Mouse (Mus musculus) v-Abl transformed pro-B cells (cell line): ENCODE results near the gene Tbc1d10a.

Experiments
- in situ Hi-C, 2 experiments: fragments of 400-800 bp; cut with MboI; formaldehyde crosslinking; loops; one replicate each; pipeline ENCODE4 v1.15.1; 2025; ENCODE audit not compliant: unreplicated experiment in 2 of 2

The Tbc1d10a gene

DNA sequence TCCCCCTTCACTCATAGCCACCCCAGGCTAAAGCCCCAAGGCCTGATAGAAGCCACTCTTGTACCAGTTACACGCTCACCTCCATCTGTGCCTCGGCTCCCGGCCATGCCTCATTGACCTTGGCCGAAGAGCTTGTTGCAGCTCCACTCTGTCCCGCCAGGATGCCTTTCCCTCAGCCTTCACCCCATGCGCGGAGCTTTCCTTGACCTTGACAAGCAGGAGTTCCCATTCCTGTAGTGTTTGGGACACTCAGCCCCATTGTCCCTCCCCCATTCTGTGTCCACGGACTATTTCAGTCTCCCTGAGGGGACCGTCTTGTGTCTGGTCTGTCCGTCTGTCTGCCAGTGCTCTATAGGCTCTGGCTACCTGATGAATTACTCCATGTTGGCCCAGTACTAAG, 26.5 kb downstream of the Tbc1d10a start:
- in situ Hi-C loops, result no loop called here

DNA sequence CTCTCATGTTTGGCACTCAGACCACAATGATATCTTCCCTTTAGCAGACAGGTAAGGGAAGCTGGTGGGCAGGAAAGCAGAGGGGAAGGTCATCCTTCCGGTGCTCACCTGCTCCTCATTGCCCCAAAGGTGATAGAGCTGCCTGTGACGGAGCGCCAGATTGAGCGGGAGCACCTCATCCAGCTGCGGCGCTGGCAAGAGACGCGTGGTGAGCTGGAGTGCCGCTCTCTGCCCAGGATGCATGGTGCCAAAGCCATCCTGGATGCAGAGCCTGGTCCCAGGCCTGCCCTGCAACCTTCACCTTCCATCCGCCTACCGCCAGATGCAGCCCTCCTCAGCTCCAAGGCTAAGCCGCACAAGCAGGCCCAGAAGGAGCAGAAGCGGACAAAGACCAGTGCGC, 28.0 kb downstream of the Tbc1d10a start:
- in situ Hi-C loops, result no loop called here

DNA sequence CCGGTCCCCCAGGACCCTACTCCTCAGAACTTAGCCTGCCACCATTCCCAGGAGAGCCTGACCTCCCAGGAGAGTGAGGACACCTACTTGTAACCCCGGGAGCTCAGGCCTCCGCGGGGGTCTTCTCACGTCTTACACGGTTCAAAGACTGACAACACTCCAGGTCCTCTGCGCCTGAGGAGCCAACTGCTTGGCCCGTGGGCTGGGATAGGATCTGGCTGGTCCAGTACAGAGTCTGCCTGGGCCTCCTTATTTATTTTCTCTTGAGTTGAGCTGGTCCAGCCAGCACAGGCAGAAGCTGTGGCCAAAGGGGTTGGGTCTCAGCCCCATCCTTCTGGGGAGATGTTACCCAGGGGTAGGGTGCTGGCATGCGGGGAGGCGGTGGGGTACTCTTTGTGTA, 28.5 kb downstream of the Tbc1d10a start:
- in situ Hi-C loops, result loop anchor here (5.0 kb wide), 3 partner anchors 78 to 213 kb away; partner anchors contain the start of gene Rnf215 (in 1 of the 2)

DNA sequence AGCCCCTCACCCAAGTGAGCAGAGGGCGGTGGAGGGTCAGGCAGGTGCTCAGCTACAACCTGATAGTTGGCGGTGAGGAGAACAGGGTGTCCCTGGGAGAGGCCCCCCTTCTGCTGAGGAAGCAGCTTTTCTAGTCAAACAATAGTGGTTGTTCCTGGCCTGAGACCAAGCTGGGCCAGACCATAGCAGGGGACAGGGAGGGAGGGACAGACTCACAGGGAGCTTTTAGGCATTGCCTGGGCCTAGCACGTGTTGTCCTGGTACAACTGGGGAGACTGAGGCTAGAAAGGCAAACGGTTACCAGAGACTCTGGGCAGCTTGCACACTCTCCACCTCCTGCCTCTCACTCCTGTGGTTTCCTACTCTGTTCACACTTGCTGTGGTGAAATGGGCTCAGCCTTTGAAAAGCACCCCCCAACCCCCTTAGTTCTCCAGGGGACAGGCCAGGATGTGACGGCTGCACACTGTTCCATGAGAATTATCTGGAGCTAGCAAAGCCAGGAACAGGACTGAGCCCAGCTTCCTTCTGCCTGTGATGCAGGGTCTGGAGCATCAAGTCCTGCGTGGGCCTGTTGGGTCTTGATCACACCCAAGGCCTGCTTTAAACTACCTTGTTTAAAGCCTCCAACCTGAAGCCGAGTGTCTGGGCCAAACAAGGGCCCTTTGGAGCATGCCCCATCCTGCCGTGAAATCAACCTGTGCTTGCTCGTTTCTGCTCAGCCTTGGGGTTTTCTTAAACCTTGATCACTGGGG, 29.8 kb downstream of the Tbc1d10a start:
- in situ Hi-C loops, result loop anchor here (5.0 kb wide), 3 partner anchors 79 to 214 kb away; partner anchors contain the start of gene Rnf215 (in 1 of the 2)

DNA sequence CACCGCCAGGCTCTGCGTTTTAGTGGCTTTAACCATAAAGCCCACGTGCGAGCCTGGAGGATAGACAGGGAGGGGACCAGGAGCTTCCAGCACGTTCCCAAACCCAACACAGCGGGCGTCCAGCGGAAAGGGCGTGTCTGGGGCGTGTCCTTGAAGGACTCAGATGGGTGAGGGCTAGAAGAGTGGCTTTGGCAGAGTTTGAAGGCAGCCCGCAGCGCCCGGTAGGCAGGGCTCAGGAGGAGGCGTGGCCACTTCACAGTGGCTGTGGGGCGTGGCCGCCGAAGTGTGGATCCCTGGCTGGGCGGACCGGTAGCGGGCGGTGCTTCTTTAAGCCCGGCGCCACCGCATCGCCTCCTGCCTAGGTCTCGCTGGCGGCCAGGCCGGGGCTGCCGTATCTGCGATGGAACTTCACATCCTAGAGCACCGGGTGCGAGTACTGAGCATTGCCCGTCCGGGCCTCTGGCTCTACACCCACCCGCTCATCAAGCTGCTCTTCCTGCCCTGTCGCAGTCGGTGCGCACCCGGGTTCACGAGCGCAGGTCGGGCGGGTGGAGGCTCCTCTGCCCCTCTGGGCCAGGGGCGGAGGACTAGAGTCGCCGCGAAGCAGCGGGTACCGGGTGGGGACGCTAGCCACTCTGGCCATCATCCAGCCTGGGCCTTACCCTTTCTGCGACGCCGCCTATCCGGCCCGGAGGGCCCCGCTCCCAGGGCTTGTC, 31.5 kb downstream of the Tbc1d10a start, which contains the start of gene Castor1:
Gene Castor1 (plus strand): TSS at position 312 of the 716 bp plus-strand sequence.
- in situ Hi-C loops, result loop anchor here (5.0 kb wide), 3 partner anchors 81 to 216 kb away; partner anchors contain the start of gene Rnf215 (in 1 of the 2)

DNA sequence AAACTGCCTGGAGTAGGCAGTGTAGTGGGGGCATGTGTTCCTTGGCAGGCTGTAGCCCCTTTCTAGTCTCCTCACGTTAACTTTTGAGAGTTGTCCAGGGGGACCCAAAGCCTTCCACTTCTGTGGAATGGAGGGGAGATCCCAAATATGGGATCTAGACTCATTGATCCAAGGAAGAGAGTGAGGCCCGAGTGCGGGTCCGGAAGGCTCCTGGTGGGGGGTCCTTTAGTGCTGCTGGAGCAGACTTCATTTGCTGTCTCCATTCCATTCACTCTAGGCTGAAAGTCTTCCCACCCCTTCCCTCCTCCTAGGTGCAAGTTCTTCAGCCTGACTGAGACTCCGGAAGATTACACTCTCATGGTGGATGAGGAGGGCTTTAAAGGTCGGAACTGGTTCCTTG, 32.0 kb downstream of the Tbc1d10a start:
- in situ Hi-C loops, result loop anchor here (5.0 kb wide), 3 partner anchors 81 to 216 kb away; partner anchors contain the start of gene Rnf215 (in 1 of the 2)

DNA sequence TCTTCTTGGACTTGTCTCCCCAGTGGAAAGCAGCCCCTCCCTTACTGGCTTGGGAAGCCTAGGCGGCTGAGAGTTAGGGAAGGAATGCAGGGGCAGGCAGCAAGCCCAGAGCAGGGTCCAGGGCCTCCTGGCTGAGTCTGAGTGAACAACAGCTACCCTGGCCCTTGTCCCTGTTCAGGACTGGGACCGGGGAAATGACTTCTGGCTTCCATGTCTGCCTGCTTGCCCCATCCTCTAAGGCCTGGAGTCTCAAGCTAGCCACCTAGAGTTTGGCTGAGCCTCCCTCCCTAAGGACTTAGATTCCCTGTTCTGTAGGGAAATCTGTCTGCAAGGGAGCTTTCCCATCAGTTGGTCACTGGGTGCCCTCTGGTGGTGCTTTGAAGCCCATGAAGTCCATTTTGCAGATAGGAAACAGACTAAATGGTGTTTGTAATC, 32.7 kb downstream of the Tbc1d10a start:
- in situ Hi-C loops, result loop anchor here (5.0 kb wide), 3 partner anchors 82 to 217 kb away; partner anchors contain the start of gene Rnf215 (in 1 of the 2)

DNA sequence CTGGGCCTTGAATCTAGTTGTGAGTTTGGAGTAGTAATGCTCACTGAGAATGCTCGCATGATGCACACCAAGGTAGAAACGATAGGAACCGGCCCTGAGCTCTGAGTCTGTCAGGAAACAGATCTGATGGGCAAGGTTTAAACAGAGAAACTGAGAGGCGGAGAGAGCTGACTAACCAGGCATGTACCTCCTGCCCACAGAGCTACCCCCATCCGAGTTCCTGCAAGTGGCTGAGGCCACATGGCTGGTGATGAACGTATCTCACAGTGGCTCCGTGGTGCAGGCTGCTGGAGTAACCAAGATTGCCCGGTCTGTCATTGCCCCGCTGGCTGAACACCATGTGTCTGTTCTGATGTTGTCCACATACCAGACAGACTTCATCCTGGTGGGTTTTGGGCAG, 33.3 kb downstream of the Tbc1d10a start:
- in situ Hi-C loops, result loop anchor here (5.0 kb wide), 4 partner anchors 37 to 218 kb away; partner anchors contain the start of genes Lif (in 2 of the 2) and Rnf215 (in 1 of the 2)

DNA sequence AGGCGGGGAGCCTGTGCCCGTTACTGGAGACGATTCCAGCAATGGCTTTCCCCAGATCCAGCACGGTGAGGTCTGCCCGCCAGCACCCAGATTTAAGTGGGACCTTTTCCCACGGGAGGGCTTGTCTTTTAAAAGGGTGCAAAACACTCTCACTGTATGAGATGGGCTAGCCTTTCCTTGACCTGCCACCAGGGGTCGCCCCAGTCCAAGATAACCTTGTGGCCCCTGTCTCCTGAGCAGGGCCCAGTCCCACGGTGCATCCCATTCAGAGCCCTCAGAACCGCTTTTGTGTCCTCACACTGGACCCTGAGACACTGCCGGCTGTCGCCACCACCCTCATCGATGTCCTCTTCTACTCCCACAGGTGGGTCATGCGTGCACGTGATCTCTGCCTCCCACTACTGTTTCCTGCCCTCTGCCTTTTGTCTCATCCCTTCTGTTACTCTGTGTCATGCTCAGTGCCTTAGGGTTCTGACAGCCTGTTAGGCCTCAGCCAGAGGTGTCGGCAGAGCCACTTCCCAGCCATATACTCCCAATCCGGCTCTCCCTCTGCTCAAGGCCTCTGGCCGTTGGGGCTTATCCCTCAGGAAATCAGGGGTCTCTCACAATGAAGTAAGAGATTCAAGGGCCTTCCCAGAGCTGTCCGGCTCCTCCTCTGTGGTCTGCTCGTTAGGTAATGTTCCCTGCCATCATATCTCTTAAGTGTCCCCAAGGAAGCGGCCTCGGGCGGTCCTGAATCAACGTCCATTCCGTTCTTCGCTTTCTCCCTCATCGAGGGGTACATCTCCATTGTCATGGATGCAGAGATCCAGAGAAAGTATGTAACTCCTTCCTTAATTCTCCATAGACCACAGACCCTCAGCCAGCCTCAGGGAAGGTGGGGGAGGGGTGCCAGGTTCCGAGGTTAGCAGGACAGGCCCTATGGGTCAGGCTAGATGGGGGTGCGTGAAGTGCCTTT, 34.1 kb downstream of the Tbc1d10a start:
- in situ Hi-C loops, result loop anchor here (5.0 kb wide), 1 partner anchor 37 kb away; the partner anchor contains the start of gene Lif (in 2 of the 2)

DNA sequence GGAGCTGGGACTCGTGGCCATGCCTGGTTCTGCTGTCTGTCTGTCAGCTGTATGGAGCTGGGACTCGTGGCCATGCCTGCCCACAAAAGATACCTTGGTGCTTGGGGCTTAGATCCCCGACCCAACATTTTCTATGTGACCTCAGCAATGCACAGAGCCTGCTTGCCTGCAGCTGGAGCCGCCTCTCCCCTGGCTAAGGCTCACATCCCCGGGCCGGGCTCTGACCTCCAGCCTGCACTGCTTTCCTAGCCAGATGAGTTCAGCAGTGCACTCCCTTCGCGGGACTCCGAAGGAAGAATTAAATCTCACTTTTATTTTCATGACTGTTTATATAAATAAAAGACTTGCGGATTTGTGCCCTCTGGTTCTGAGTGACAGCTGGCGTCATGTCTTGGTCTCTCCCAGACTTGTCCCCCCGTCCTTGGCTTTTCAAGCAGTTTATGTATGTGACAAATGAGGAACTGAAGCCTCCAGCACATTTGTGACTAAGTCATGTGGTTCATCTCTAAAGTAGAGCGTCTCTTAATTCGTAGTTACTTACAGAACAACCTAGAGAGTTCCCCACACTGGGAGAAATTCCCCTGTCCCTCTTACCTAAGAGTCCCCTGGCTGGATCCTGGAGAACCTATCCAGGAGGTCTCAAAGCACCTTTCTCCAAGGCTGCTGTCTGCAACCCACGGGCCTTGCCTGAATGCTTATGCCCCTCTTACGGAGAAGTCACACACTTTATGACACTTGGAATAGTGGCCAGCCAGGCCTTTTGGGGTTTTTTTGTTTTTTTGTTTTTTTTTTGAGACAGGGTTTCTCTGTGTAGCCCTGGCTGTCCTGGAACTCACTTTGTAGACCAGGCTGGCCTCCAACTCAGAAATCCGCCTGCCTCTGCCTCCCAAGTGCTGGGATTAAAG, 35.7 kb downstream of the Tbc1d10a start:
- in situ Hi-C loops, result loop anchor here (5.0 kb wide), 1 partner anchor 35 kb away; the partner anchor contains the start of gene Lif (in 2 of the 2)

DNA sequence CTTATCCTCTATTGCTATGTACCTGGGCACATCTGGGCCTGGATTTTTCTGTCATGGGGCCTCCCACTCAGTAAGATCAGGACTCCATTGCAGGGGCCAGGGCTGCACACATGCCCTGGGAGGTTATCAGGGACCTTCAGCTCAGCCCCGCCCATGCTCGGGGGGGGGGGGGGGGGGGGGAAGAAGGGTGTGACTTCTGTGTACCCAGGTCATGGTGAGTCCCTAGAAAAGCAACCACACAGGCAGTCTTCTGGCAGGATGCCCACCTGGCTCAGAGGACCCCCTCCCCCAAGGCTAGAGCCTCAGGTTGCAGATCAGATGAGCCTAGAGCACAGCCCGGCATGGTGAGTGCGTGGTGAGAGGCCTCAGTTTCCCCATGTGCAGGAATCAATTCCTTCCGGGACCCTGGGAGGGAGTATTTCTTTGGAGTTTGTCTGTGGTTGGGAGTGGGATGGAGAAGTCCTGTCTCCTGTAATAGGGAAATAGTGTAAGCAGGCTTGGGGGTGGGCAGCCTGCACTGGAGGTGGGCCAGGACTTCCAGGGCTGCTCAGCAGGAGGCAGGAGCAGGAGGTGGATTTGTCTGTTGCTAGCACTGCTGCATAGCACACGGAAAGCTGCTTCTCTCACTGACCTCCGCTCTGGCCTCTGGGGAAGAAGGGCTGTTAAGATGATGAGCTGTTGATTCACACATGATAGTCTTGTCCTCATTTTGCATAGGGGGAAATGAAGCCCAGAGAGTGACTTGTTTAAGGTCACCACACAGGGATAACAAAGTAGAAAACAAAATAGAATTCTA, 37.0 kb downstream of the Tbc1d10a start:
- in situ Hi-C loops, result loop anchor here (5.0 kb wide), 1 partner anchor 34 kb away; the partner anchor contains the start of gene Lif (in 2 of the 2)

DNA sequence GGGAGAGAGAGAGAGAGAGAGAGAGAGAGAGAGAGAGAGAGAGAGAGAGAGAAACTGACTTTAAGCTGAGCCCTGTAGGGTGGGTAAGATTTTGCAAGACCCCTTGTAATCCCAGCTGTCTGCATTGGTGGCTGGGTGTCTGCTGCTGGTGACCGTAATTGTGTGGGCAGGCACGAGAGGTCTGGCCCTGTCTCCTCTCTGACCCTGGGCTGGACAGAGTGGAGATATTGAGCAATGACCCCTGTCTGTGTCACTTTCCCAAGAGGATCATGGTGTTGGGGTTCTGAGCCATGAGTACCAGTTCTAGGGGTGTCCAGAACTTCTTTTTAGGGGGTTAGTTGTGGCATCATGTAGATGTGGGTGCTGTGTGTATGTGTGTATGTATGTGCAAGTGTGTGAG, 37.6 kb downstream of the Tbc1d10a start:
- in situ Hi-C loops, result loop anchor here (5.0 kb wide), 1 partner anchor 33 kb away; the partner anchor contains the start of gene Lif (in 2 of the 2)

DNA sequence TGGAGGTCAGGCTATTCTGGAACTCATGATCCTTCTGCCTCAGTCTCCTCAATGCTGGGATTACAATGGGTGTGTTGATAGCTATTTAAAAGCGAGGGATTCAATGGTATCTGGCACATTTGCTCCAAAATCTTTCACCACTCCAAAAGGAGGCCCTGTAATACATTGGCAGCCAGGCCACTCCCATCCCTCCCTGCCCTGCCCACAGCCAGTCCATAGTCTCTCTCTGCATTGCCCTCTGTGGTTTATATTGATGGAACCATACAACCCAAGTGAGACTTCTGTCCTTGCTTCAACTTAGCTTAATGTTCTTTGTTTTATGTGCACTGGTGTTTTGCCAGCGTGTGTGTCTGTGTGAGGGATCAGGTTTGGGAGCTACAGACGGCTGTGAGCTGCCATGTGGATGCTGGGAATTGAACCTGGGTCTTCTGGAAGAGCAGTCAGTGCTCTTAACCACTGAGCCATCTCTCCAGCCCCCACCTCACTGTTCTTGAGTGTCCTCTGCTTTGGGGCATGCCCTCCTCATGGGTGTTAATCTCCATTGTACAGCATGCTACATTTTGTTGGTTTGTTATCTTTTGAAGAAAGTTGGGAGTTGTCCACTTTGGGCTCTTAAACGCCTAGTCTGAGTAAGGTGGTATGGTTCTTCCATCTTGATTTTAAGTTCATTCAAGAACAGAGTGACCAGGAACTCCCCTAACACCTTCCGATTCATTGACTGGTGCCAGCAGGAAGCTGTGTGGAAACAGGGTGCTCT, 40.2 kb downstream of the Tbc1d10a start:
- in situ Hi-C loops, result no loop called here

DNA sequence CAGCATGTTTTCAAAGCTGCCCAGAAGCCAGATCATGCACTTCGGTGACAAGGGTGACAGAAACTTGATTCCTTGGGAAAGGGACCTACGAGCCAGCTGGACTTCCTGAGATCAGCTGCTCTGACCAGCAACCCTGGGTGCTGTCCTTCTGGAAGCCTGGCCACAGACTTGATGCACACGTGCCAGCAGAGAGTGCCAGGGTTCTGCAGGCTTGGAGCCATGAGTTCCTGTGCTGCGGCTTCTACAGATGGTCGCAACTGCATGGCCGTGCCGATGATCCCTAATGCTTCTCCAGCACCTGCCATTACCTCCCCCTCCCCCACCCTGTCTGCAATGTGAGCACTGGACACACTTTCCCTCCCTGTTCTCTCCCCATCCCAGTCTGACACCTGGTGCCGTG, 41.9 kb downstream of the Tbc1d10a start:
- in situ Hi-C loops, result no loop called here

DNA sequence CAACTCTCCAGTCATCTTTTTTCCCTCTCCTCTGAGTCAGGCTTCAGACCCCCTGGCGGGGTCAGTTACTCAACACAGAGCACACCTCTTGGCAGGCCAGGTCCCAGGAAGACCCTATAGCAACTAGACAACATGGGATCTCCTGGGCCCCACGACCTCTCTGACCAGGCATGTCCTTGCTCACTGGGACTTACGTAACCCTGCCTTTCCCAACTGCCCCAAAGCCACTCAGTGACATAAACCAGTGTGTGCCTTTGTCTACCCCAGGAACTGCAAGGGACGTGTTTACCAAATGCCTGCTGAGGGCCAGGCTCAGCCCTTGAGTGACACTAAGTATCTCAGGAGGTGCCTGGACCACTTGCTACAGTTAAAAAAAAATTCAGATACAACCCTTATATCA, 43.3 kb downstream of the Tbc1d10a start:
- in situ Hi-C loops, result no loop called here

DNA sequence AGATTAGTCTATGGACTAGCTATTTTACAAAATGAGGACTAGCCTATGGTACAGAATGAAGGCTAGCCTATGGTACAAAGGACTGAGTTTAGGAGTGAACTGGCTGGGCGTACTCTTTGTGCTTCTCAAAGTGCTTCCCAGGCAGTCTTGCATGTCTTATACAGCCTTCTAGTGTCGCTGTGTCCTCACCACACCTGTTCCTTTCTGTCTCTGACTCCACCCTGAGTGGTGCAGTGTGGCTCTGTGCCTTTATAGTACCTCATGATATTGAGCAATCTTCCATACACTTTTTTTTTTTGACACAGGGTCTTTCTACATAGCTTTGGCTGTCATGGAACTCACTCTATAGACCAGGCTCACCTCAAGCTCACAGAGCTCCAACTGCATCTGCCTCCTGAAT, 44.8 kb downstream of the Tbc1d10a start:
- in situ Hi-C loops, result no loop called here

DNA sequence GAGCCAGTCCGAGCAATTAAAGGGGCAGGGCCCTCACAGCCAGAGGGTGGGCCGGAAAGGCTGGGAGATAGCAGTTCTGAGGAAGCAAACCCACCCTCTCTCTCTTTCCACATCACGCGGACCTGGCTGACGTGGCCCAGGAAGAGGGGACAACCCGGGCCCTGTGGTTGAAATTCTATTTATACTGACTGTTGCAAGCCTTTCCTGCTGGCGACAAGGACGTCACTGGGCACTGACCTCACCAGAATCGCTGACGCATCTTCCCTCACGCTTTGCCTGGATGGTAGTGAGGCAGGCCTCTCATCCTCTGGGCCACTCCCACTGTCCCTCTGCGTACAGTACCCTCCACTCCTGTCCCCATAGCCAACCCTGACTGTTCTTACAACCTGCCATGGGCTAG, 46.1 kb downstream of the Tbc1d10a start:
- in situ Hi-C loops, result no loop called here
